Mouse (Mus musculus): ENCODE measurements at regions not wholly inside any gene's neighbourhood (a gene's known extent, or its start where the extent isn't known, plus 50 kb on each side); places are given as distances from the start of the nearest gene placed in this dataset.

DNA sequence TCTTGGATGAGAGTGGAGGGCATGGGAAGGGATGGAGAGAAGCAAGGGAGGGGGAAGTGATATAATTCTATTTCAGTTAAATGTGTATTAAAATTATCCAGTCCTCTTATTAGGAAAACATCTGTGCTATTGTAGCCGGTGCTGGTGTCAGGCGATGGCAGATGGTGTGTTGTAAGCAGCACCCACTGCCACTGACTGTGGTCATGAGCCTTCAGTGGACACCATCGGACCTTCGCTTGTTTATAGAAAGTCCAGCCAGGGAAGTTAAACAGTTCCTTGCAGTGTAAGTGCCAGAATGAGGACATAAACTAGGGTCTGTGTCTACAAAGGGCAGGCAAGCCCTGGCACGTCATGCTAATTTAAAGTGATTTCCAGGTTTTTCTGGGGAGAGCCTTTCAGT, 80.7 kb upstream of the Fat4 start:
- no peak overlapping the region for H3K9ac ChIP-seq (ENCODE audit: low read depth, low read length)
- no peak overlapping the region for H3K4me3 ChIP-seq (ENCODE audit: insufficient read depth, low read depth, low read length)
- no peaks in the 10 kb centered on the region for H3K36me3 ChIP-seq (ENCODE audit: control insufficient read depth, insufficient read depth, low read length)
- no peak overlapping the region for H3K27ac ChIP-seq (replicated peaks; ENCODE audit: insufficient read depth, low read depth, low read length)
- DNase-seq (ENCODE audit: extremely low read depth, low read depth, low spot score), result no peak
- H3K27me3 ChIP-seq (ENCODE audit: control insufficient read depth, insufficient read depth, low read length), result no peaks in the 10 kb centered on the region
- WGBS, result 84% methylated on average over 5 of the region's 5 CpGs
- no peaks in the 10 kb centered on the region for H3K79me2 ChIP-seq (ENCODE audit: control insufficient read depth, insufficient read depth, low read length)
- no peaks in the 10 kb centered on the region for H3K4me1 ChIP-seq (ENCODE audit: control insufficient read depth, insufficient read depth, low read length)
- TF ChIP-seq CTCF (IDR thresholded peaks at IDR 0.05; ENCODE audit: low read depth, low read length), result no peak
- no peak for TF ChIP-seq POLR2A (IDR thresholded peaks at IDR 0.05; ENCODE audit: extremely low read depth, insufficient read depth, low read length)

DNA sequence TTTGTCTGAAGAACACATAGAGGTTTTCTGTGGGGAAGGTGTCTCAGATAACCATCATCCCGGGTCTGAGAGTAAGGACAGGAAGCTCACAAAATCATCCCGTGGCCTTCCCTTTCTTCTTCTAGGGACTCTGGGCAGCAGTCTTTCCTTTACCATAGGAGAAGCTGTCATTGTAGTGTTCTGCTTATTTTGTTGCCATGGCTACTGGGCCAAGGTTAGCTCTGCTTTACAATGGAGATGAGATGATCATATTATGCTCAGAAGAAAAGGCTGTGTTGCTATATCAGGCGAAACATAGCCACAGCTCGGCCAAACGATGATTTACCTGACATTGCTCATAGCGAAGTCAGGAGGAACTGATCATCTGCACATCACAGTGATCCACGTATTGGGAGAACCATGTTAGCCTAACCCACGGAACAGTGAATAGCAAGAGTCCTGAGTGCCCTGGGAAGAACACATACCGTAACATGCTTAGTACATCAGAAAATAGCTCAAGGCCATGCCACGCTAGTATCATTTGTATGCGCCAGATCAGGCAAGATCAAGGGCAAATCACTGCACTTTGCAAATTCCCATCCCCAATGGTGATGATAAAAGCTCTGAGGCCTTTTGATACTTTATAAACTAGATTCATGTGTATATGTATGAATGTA, 91.0 kb upstream of the Fat4 start:
- no peak overlapping the region for H3K9ac ChIP-seq (ENCODE audit: low read depth, low read length)
- DNase-seq (ENCODE audit: extremely low read depth, low read depth, low spot score), result no peak
- WGBS, result 90% methylated on average over 11 of the region's 11 CpGs
- H3K36me3 ChIP-seq (ENCODE audit: control insufficient read depth, insufficient read depth, low read length), result no peaks in the 10 kb centered on the region
- no peaks in the 10 kb centered on the region for H3K27me3 ChIP-seq (ENCODE audit: control insufficient read depth, insufficient read depth, low read length)
- H3K4me1 ChIP-seq (ENCODE audit: control insufficient read depth, insufficient read depth, low read length), result no peaks in the 10 kb centered on the region
- TF ChIP-seq POLR2A (IDR thresholded peaks at IDR 0.05; ENCODE audit: extremely low read depth, insufficient read depth, low read length), result no peak
- TF ChIP-seq CTCF (IDR thresholded peaks at IDR 0.05; ENCODE audit: low read depth, low read length), result no peak
- no peak overlapping the region for H3K27ac ChIP-seq (replicated peaks; ENCODE audit: insufficient read depth, low read depth, low read length)
- no peaks in the 10 kb centered on the region for H3K79me2 ChIP-seq (ENCODE audit: control insufficient read depth, insufficient read depth, low read length)
- no peak overlapping the region for H3K4me3 ChIP-seq (ENCODE audit: insufficient read depth, low read depth, low read length)

GRCm38 (mm10) chr3:38793221-38793620, 93.5 kb upstream of the Fat4 start:
- no peak for DNase-seq (ENCODE audit: extremely low read depth, low read depth, low spot score)
- H3K4me3 ChIP-seq (ENCODE audit: insufficient read depth, low read depth, low read length), result no peak overlapping the region
- H3K27ac ChIP-seq (replicated peaks; ENCODE audit: insufficient read depth, low read depth, low read length), result no peak overlapping the region
- H3K4me1 ChIP-seq (ENCODE audit: control insufficient read depth, insufficient read depth, low read length), result no peaks in the 10 kb centered on the region
- TF ChIP-seq POLR2A (IDR thresholded peaks at IDR 0.05; ENCODE audit: extremely low read depth, insufficient read depth, low read length), result no peak
- no peak for TF ChIP-seq CTCF (IDR thresholded peaks at IDR 0.05; ENCODE audit: low read depth, low read length)
- WGBS, result 70% methylated on average over 3 of the region's 3 CpGs
- H3K36me3 ChIP-seq (ENCODE audit: control insufficient read depth, insufficient read depth, low read length), result no peaks in the 10 kb centered on the region
- no peaks in the 10 kb centered on the region for H3K79me2 ChIP-seq (ENCODE audit: control insufficient read depth, insufficient read depth, low read length)
- no peak overlapping the region for H3K9ac ChIP-seq (ENCODE audit: low read depth, low read length)
- H3K27me3 ChIP-seq (ENCODE audit: control insufficient read depth, insufficient read depth, low read length), result no peaks in the 10 kb centered on the region

- WGBS, result 78% methylated on average over 2 of the region's 2 CpGs
- Histone ChIP-seq H3K36me3 (ENCODE audit: control insufficient read depth, insufficient read depth, low read length) (no peaks in the 10 kb centered on the region), H3K27me3 (ENCODE audit: control insufficient read depth, insufficient read depth, low read length) (no peaks in the 10 kb centered on the region), H3K27ac (replicated peaks; ENCODE audit: insufficient read depth, low read depth, low read length) (no peak overlapping the region), H3K4me3 (ENCODE audit: insufficient read depth, low read depth, low read length) (no peak overlapping the region), H3K79me2 (ENCODE audit: control insufficient read depth, insufficient read depth, low read length) (no peaks in the 10 kb centered on the region), H3K9ac (ENCODE audit: low read depth, low read length) (no peak overlapping the region), H3K4me1 (ENCODE audit: control insufficient read depth, insufficient read depth, low read length) (no peaks in the 10 kb centered on the region)
- no peak for DNase-seq (ENCODE audit: extremely low read depth, low read depth, low spot score)
- TF ChIP-seq CTCF (IDR thresholded peaks at IDR 0.05; ENCODE audit: low read depth, low read length), result no peak
Observed at GRCm38 (mm10) chr3:38788751-38789150, 98.0 kb upstream of the Fat4 start.

DNA sequence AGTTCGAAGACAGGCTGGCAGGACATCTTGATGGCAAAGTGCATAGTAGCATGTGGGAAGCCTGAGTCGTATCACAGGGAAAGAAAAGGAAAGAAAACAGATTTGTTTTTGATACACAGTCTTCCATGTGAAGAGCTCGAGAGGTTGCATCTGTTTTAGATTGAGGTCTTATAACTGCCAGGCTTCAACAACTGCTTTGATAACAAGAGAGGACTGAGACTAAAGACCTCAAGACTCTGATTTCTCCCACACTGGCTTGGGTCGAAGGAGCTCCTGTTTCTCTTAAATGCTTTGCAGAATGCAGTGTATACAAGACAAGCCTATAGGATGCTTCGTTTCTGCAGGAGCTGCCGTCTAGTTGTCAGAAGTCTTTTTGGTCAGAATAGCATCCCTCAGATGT, 103.0 kb upstream of the Fat4 start:
- DNase-seq (ENCODE audit: extremely low read depth, low read depth, low spot score), result no peak
- Histone ChIP-seq H3K9ac (ENCODE audit: low read depth, low read length) (no peak overlapping the region), H3K79me2 (ENCODE audit: control insufficient read depth, insufficient read depth, low read length) (no peaks in the 10 kb centered on the region), H3K4me1 (ENCODE audit: control insufficient read depth, insufficient read depth, low read length) (no peaks in the 10 kb centered on the region), H3K4me3 (ENCODE audit: insufficient read depth, low read depth, low read length) (no peak overlapping the region), H3K27ac (replicated peaks; ENCODE audit: insufficient read depth, low read depth, low read length) (no peak overlapping the region), H3K36me3 (ENCODE audit: control insufficient read depth, insufficient read depth, low read length) (no peaks in the 10 kb centered on the region), H3K27me3 (ENCODE audit: control insufficient read depth, insufficient read depth, low read length) (no peaks in the 10 kb centered on the region)
- TF ChIP-seq CTCF (IDR thresholded peaks at IDR 0.05; ENCODE audit: low read depth, low read length) (no peak), POLR2A (IDR thresholded peaks at IDR 0.05; ENCODE audit: extremely low read depth, insufficient read depth, low read length) (no peak)
- WGBS, result 83% methylated on average over 6 of the region's 6 CpGs

DNA sequence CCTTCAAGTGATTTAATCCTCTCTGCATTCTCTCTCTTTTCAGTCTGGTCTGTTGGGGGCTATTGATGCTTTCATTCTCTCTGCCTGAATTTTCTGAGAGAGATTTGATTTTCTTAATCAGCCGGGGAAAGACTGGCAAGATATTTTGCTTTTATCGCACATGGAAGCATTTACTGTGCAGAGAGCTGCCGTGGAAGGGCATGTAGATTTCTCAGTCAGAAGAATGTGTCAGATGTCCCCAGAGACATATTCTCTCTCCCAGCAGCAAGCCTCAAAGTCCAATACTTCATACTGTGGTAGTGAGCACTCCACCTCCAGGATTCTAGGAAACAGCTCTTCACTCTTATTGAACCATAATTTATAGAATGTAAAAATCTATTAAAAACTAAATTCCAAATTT, 103.7 kb upstream of the Fat4 start:
- H3K9ac ChIP-seq (ENCODE audit: low read depth, low read length), result no peak overlapping the region
- no peak for DNase-seq (ENCODE audit: extremely low read depth, low read depth, low spot score)
- no peaks in the 10 kb centered on the region for H3K79me2 ChIP-seq (ENCODE audit: control insufficient read depth, insufficient read depth, low read length)
- H3K27ac ChIP-seq (replicated peaks; ENCODE audit: insufficient read depth, low read depth, low read length), result no peak overlapping the region
- WGBS, result 93% methylated on average over 3 of the region's 3 CpGs
- no peaks in the 10 kb centered on the region for H3K4me1 ChIP-seq (ENCODE audit: control insufficient read depth, insufficient read depth, low read length)
- TF ChIP-seq CTCF (IDR thresholded peaks at IDR 0.05; ENCODE audit: low read depth, low read length) (no peak), POLR2A (IDR thresholded peaks at IDR 0.05; ENCODE audit: extremely low read depth, insufficient read depth, low read length) (no peak)
- no peaks in the 10 kb centered on the region for H3K27me3 ChIP-seq (ENCODE audit: control insufficient read depth, insufficient read depth, low read length)
- no peaks in the 10 kb centered on the region for H3K36me3 ChIP-seq (ENCODE audit: control insufficient read depth, insufficient read depth, low read length)
- no peak overlapping the region for H3K4me3 ChIP-seq (ENCODE audit: insufficient read depth, low read depth, low read length)

Data from liver, adult 2 months (tissue).